Mouse (Mus musculus) frontal cortex, postnatal 25 days (tissue): ENCODE data around the gene Rbm31y.
"Not testable (repeated sequence)": the region's sequence is repeated elsewhere in the genome, so short reads cannot be mapped to it uniquely, and the experiment has no call there.

Source experiments
- DNase-seq, 2 experiments: peaks; one replicate each; pipeline ENCODE4 v3.0.0; 2022; ENCODE audit warnings: low spot score in 2 of 2

Gene Rbm31y

GRCm38 (mm10) chrY:17400461-17400860 lies at the start of gene Rbm31y:
Gene Rbm31y (plus strand): TSS chrY:17400761.
- not testable (repeated sequence) for DNase-seq
